Mouse (Mus musculus) neural tube, embryonic 10.5 days (tissue): ENCODE results near the gene Ksr2.
A peak's percentile ranks its signal among the peaks of the same experiment; 100 is the strongest.

Source experiments
- DNase-seq: peaks from one replicate; pipeline ENCODE4 v3.0.0-alpha.2; 2017; ENCODE audit warnings: low spot score; ENCODE audit errors: extremely low spot score

Ksr2 gene

DNA sequence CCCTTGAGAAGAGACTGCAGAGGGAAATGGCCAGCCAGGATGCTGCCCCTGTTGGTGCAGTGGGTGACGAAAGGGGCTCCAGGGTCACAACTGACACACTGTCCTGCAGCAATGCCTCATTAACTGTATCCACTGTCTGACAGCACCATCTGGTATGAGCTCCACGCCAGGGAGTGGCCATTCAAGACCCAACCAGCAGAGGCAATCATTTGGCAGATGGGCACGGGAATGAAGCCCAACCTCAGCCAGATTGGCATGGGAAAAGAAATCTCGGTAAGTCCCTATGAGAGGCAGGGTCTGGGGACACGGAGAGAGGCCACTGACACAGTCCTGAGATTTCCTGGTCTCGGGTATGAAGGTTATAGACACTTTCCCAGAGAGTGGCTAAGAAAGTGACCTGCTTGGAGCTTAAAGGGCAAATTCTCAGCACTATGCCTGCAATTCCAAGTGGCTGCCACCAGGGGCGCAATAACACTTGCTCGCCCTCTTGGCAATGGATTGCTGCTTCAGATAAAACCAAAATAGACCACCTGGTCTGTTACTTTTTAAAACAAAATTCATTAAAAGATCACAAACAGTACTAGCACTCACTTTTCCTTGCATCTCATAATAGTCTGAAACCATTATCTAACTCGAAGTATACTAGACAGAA, 347.5 kb downstream of the Ksr2 start:
- DNase-seq = no peak

DNA sequence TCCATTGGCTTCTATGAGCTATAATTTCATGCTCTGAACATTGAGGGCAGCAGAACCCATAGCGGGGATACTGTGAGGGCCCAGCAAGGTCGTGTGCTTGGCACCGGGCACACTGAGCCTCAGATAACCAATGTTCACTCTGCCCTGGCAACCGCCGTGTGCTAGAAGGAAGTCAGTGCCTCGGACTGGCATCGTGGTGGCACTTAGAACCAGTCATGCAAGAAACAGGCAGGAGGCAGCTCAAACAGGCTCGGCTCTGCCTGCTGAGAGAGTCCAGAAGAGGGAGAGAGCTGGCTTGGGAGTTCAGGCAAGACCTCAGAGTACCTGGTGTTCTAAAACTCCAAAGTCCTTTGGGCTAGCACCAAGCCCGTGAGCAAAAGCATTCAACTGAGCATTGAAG, 350.7 kb downstream of the Ksr2 start:
- no peak for DNase-seq

- DNase-seq = no peak
Measured at GRCm38 (mm10) chr5:117779175-117779574, 365.4 kb downstream of the Ksr2 start.

GRCm38 (mm10) chr5:117780681-117781080, 366.9 kb downstream of the Ksr2 start, which contains the start of gene Nos1:
Gene Nos1, plus strand, starts transcription at chr5:117781032.
- DNase-seq = peak; percentile 23

DNA sequence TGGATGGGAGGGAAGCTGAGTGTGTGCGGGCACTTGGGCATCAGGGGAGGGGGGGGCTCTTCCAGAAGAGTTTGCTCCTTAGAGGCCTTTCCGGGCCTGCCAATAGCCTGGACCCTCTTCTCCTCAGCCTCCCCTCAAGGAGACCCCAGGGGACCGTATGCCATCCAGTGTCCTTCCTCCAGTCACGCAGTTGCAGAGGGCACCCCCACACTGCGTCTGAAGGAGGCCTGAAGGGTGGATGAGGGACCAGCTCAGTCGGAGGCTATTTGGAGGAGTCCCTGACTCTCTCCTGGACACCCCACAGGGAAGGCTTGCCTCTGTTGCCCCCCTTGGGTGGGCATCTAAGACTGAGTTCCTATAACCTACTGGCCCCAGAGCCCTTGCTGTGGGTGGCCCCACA, 367.4 kb downstream of the Ksr2 start:
- DNase-seq = no peak

GRCm38 (mm10) chr5:117790071-117790470, 376.3 kb downstream of the Ksr2 start:
- no peak for DNase-seq

DNA sequence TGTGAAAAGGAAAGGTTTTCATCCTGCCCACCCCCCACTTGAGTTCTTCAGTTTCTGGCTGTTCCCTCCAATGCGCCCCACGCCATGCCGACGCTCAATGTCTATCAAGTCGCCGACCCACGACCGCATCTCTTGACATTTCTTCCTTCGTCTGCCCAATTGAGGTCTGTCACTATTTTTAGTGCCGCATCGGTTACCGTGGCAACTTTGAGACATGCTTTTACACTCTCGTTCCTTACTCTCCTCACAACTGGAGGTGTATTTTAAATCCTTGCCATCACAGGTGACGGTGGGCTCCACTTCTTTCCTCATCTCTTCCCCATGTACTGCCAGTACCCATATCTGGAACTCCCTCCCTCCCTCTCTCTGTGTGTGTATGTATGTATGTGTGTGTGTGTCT, 378.1 kb downstream of the Ksr2 start:
- DNase-seq = no peak

DNA sequence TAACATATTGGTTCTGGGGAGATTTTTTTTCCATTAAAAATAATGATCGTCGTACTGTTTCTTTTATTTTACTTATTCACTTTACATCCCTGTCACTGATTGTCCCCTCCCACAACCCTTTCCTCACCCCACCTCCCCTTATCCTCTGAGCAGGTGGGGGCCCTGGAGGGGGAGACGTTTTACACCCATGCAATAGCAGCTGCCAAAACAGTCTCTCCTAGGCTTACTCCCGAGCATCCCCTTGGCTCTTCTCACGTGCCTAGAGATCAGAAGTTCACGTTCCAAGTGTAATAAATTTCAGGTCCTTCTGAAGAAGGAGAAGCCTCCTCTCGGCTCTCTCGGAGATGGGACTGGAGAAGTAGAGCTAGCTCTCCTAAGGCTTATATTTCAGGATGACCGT, 387.0 kb downstream of the Ksr2 start:
- DNase-seq = no peak

DNA sequence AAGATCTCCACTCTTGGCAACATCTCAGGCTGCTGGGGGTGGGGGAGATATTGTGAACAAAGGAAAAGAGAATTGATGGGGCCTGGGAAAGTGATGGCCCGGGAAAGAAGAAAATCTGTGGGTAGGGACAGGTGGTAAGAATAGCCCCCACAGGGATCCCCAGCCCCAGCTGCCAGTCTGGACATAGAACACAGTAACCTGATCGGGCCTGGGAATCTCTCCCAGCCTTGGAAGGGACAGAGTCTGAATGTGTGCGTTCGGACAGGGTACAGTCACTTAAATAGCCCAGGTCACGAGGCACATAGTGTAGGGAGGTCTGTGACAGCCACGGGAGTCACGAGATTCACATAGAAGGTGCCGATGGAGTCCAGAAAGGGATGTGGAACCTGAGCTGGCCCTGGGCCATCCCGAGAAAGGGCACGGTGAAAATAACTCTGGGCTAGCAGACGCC, 388.3 kb downstream of the Ksr2 start:
- DNase-seq = no peak

- no peak for DNase-seq
Measured at GRCm38 (mm10) chr5:117803551-117803950, 389.8 kb downstream of the Ksr2 start.

DNA sequence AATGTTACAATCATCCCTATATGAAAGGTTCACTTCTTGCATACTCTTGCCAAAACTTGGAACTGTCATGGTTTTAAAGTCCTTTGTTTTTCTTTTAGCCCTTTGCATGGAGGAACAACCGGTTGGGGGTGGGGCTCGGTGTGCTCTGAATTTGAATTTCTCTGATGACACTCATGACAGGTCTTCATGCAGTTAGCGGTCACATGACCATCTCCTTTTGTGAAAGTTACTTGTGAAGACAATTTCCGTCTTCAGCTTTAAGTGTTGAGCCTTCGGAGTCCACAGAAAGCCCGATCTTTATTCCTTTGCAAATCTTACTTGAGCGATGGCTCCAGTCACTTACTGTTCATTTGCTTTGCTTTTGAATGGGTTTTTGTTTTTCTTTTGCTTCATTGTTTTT, 397.1 kb downstream of the Ksr2 start:
- DNase-seq = no peak

DNA sequence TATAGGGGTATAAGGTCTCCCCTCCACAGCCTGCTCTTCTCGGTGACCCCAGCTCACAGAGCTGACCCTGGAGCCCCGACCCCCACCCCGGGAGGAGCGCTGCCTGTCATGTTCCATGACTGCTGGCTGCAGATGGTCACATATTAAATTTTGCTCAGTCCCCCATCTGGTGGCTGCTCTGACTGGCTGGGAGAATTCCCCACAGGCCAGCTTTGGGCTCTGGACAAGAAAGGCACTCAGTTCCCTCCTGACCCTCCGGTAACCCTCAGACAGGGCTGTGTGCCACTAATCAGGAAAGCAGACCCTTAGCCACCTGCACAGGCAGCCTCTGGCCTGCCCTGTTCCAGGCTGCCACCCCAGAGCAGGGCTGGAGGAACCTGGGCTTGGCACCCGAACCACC, 405.0 kb downstream of the Ksr2 start:
- no peak for DNase-seq

- no peak for DNase-seq
Measured at GRCm38 (mm10) chr5:117820445-117820844, 406.6 kb downstream of the Ksr2 start.

- DNase-seq = no peak
Measured at GRCm38 (mm10) chr5:117823811-117824210, 410.0 kb downstream of the Ksr2 start.

GRCm38 (mm10) chr5:117824486-117824885, 410.7 kb downstream of the Ksr2 start:
- no peak for DNase-seq
